Mouse (Mus musculus): ENCODE measurements at regions not wholly inside any gene's neighbourhood (a gene's known extent, or its start where the extent isn't known, plus 50 kb on each side); places are given as distances from the start of the nearest gene placed in this dataset.

DNA sequence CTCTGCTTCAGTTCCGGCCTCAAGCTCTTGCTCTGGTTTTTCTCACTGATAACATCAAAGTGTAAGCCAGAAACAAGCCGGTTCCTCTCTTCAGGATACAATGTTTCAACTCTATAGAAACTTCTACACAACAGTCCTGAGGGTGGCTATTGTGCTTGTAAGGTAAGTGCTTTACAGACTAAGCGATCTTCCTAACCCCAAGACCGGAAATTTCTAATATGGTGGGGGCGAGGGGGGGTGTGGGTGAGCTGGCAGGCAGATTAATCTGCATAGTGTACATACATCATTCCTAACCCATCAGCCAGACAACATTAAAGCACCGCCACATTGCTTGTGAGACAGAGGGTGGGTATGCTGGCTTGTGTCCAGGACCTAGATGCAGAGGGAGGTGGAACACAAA is 200.8 kb downstream of the Uaca start:
- DNase-seq (ENCODE audit: low spot score in 2 of 2) = no peak

DNA sequence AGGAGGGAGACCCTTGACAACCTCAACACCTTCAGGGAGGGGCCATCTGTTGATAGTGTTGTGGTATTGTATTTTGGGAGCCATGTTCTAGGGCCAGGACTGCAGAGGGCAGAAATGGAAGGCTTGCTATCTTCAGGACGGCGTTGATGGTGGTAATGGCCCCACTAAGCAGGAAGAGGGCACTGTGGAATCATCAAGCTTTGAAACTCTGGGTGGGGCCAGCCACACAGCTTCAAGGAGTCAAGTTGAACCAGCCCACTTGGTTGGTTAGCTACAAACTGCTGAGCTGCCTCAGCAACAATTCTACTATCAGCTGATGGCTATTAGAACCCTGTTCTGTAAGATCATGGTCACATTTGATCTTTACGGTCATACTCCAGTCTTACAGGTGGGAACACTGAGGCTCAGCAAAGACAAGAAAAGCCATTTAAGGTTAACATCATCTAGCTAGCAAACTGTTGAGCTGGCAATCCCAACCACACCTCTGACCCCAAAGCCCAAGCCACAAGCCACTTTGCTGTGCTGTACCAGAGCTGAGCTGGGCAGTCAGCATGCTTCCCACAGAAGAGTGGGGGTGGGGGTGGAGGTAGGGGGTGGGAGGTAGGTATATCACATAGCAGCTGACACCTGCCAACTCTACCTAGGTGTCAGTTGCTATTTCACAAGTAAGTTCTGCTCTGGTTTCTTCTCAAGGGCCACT is 203.9 kb downstream of the Uaca start:
- peak in 1 of 2 experiments; percentile 17 for DNase-seq (ENCODE audit: low spot score in 2 of 2)

DNA sequence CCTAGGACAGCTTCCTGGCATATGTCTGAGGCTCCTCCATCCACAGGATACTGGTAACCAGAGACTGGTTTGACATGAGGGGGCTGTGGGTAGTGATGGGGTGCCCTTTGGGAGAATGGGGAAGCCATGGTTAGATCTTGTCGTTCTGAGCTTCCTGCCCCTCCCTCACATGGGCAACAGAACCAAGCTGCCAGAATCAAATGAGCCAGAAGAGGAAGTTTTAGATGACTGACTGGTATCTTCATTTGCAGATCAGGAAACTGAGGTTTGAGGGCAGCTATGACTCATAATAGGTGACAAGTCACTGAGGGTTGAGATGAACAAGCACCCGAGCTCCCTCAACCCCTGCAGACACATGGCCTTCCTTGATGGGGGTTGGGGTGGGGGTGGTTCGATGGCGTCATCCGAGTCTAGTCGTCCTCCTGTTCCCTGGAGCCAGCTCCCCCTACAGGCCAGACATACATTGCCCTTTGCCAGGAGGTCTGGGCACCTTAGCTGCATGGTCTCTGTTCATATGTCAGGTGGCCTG is 204.7 kb downstream of the Uaca start:
- DNase-seq (ENCODE audit: low spot score in 2 of 2) = no peak

DNA sequence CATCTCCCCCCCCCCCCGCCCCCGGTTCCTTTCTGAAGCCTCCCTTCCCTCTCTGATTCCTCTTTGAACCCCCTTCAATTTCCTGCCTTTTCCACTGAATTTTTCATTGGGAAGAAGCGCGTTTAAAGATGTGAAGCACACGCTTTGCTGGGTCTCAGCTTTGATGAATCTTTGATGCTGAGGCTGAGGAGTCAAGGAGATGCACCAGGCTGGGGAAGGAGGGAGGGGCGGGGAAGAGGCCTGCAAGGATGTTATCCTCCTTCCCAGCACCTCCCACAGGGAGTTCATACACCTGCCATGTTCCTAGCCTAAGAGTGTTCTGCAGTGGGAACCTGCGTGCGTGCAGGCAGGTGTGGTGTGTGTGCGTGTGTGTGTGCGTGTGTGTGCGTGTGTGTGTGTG is 205.9 kb downstream of the Uaca start:
- no peak for DNase-seq (ENCODE audit: low spot score in 2 of 2)

DNA sequence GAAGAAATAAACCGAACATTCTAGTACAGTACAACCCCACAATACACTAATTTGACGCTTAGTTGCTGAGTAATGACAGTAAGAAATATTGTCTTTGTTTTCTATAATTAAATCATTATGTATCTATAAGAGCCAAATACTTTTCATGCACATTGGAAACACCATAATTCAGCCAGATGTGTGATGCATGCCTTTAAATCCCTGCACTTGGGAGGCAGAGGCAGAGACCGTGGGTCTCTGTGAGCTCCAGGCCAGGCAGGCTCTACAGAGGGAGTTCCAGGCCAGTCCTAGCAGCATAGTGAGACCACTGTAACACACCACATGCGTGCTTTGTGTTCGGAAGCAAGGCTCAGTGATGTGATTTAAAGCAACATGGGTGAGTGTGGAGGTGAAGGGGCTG is 208.2 kb downstream of the Uaca start:
- no peak for DNase-seq (ENCODE audit: low spot score in 2 of 2)

DNA sequence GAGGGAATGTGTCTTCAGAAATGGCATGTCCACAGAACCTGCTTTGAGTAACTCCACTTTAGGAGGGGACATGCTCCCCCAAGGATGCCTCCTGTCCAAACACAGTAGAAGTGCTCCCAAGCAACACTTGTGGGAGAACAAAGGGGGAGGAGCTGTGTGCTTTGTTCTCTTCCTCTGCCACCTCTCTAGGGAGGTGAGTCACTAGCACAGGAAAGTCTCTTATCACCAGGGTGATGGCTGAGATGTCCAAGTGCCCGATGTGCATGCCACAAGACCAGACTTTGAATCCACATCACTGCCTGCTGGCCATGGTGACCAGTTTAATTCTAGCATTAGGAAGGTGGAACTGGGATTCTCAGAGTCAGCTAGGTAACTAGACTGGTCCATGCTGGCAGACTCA is 214.1 kb downstream of the Uaca start:
- no peak for DNase-seq (ENCODE audit: low spot score in 2 of 2)

DNA sequence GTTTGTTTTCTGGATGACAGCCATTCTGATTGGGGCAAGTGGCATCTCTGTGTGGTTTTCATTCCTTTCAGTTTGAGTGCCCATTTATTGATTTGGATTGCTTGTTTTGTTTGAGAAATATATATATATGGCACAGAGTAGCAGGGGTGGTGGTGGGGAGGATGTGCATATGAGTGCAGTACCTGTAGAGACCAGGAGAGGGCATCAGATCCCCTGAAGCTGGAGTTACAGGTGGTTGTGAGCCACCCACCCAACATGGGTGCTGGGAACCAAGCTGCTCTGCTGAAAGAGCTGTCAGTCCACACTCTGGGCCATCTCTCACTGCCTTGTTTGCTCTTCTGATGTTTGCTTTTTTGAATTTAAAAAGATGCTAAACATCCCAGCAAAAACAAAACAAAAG is 216.7 kb downstream of the Uaca start:
- no peak for DNase-seq (ENCODE audit: low spot score in 2 of 2)

DNA sequence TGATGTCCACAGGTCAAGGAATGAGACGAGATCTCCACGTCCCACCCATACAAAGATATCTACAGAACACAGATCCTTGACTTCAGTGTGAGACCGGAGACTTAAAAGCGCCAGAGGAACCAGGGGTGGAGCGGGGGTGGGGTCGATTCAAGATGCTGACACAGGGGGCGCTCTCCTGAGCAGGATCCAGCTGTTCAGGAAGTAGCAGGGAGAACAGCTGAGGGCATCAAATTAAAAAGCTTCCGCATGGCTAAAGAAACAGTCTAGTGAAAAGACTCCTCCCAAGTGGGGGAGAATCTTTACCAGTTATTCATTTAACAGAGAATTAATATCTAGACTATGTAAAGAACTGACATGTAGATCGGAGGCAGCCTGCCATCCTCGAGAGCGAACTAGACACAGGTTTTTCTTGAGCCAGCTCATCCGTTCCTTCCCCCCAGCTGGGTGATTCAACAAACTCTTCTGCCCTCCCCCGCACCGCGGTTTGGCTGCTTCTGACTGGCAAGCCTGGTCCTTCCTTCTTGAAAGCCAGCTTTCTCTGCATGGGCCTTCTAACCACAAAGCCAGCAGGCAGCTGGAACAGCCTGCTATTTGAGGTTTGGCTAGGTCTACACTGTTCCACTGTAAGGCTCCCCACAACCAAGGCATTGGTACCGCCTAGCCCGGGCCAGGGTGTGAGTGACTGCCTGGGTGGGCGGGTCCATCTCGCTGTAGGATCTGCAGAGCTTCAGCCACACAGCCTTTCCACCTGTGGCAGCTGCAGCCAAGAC is 218.6 kb downstream of the Uaca start:
- DNase-seq (ENCODE audit: low spot score in 2 of 2) = peak; percentile 68 to 71

DNA sequence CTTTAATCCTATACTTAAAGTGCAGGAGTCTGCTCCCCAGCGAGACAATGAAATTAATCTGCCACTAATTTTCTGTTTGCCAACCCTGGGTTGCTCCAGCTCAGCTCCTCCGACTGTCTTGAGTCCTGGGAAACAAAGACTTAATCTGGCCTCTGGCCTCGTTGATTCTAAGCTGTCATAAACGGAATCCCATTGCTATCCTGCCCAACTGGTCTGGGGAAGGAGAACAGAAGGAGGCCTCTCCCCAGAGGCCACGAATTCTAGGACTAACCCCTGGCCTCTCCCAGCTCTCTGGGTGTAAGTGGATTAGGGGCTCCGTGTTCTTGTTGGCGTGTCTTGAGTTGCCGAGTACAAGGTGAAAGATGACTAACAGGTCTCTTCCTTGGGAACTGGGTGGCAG is 219.8 kb downstream of the Uaca start:
- DNase-seq (ENCODE audit: low spot score in 2 of 2) = no peak

DNA sequence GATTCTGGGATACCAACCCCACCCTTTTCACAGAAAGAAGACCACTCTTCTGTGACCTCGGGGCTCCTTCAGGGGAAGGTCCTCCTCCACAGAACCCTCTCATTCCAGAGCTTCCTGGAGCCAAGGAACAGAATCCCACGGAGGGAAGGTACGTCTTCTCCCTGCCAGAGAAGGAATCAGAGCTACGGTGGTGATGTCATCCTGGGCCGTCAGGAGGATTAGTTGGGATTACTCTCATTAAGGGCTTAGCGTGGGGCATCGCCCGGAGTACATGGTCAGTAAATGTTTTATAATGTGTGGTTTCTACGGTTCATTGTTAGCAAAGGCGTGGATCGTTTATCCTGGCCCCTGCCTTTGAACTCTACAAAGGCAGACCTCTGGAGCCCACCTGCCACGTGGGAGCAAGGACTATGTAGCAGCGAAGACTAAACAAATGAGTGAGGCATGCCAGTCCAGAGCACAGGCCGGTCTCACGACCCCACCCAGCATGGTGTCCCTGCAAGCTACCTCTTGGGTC is 221.1 kb downstream of the Uaca start:
- no peak for DNase-seq (ENCODE audit: low spot score in 2 of 2)

DNA sequence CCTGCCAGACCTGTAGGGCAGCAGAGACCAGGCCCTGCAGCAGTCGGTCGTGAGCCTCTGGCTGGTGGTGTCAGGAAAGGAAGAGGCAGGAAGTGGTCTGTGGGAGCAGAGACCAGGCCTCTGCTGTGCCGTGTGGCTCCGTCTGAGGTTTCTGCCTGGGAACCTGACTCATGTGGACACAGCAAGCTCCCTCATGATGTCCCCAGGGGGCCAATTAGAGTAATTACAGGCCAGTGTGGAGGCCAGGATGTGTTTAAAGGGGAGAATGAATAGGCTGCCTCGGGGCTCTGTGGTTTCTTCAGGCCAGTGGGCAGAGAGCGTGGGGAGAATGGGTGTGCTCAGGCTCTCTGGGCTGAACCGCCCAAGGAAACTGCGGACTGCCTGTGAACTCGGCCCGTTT is 222.3 kb downstream of the Uaca start:
- no peak for DNase-seq (ENCODE audit: low spot score in 2 of 2)

DNA sequence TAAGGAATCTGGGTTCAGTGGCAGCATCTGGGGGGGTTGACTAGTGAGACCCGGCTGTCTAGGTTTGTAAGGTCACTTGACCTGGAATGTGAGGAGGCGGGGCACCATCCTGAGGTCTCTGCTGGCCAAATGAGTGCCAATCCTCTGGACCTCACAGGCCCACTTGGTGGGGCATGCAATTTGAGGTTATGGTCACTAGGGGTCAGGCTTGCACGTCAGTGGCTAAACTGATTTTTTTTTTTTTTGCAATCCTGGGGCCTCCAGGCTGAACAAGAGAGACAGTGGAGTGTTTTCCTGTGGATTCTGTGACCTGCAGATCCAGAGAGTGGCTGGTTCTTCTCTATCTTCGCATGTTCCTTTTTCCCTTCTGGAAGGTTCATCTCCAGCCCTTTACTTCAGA is 225.6 kb downstream of the Uaca start:
- DNase-seq (ENCODE audit: low spot score in 2 of 2) = no peak

DNA sequence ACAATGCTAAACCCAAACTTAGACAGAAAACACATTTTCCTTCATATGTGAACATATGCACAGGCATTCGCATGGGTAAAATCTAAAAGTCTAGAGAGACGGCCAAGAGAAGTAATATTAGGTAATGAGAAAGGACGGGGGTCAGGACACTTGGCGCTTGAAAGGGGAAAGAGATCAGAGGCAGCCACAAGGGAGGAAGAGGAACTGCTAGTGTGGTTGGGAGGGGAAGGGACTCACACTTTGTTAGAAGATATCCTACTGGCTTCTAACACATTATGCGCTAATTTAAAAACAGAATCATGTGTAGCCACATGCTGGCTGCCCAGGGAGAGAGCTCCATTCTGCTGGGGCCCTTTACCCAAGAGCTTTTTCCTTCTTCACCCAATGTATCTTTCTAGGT is 227.5 kb downstream of the Uaca start:
- no peak for DNase-seq (ENCODE audit: low spot score in 2 of 2)

DNA sequence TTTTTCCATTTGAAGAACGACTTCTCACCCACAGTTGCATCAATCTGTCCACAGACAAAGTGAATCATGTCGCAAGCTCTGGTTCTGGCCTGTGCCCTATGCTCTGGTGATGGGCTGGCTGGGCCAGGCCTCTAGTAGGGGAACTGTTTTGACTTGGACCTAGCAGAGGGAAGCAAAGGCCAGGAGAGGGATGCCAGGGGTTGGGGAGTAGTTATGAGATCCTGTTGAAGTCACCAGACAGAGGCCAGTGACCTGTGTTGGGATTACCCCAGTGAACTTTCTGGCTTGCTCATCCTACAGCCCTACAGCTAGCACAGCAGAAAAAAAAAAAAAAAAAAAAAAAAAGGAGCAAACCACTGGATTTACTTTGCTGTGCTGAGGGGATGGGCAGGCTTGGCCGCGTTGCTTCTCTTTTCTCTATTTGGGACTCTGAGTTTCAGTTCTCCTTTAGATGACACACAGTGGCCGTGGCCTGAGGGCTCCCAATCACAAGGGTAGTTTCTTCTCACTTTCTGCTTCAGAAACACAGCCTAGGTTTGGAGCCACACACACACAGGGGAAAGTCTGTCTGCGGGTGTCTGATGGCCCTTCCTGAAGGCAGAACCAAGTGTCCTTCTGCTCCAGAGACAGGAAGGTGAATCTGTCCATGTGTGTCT is 228.2 kb downstream of the Uaca start:
- no peak for DNase-seq (ENCODE audit: low spot score in 2 of 2)

DNA sequence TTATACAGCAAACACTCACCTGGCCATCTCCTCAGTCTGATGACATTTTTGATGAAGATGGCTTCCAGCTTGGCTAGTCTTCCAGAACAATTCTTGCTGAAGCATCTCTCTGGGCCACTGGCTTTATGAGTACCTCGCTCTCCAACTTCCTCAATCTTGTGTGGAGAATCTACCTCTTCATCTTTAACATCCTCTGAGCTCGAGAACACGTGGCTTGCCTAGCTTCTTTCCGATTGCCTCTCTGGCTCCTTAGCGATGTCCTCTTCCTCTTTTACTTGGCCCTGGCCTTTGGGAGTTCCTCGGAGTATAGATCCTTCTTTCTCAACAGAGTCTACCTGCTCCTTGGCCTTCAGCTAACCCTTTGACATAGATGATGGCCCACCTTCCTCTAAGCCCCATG is 231.0 kb downstream of the Uaca start:
- DNase-seq (ENCODE audit: low spot score in 2 of 2) = no peak

DNA sequence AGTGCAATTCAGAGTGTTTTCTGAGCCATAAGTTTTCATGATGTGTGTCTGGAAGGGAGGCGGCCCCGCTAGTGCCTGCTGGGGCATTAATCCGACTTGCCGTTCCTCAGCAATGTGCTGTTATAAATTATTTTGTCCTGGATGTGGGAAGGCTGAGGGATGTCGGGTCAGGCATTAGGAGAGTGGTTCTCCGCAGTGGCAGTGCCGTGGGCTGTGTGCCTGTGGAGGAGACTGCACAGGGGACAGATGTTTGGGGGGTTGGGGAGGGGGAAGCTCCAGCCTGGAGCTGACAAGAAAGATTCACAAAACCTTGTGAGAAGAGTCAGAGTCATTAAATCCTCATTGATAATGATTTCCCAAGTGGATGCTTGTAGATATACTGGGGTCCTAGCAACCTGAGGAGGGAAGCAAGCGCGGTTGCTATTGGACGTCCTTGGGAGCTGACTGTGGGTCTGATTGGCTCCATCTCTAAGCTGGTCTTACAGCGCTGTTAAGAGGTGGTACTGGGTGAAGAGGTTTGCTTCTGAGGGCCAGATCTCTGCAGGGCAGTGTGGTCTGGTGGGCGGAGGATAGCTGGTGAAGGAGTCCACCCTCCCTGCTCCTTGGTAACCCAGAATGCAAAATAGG is 234.5 kb downstream of the Uaca start:
- no peak for DNase-seq (ENCODE audit: low spot score in 2 of 2)

DNA sequence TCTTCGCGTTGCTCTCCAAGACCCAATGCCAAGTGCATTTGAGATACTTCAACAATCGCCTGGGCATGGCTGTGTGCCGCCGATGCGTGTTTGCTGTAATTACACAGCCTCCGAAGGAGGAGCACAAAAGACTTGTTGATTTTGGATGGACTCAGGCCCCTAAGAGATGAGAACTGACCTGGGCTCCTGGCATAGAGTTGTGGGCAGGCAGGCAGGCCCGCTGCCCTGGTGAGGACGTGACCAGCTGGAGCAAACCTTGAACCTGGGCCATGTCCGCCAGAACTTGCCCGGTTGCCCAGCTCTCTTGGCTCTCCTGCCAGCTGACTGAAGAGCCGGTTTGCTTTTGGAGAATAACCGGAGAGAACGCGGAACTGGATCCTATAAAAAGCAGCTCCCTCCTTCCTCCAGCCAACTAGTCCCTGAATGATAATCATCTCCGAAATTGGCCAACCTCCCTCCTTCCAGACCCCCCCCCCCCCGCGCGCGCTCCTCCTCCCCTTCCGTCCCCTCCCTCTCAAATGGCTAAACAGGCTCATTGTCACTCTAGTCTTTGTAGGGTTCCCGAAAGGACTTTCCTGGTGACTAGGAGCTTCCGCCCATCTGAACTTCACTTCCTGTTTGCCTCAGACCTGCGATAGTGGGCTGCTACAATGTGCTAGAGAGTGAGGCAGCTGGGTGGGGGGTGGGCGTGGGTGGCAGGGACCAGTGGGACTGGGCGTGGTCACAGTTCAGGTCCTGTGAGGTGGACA is 237.5 kb downstream of the Uaca start:
- DNase-seq (ENCODE audit: low spot score in 2 of 2) = no peak

DNA sequence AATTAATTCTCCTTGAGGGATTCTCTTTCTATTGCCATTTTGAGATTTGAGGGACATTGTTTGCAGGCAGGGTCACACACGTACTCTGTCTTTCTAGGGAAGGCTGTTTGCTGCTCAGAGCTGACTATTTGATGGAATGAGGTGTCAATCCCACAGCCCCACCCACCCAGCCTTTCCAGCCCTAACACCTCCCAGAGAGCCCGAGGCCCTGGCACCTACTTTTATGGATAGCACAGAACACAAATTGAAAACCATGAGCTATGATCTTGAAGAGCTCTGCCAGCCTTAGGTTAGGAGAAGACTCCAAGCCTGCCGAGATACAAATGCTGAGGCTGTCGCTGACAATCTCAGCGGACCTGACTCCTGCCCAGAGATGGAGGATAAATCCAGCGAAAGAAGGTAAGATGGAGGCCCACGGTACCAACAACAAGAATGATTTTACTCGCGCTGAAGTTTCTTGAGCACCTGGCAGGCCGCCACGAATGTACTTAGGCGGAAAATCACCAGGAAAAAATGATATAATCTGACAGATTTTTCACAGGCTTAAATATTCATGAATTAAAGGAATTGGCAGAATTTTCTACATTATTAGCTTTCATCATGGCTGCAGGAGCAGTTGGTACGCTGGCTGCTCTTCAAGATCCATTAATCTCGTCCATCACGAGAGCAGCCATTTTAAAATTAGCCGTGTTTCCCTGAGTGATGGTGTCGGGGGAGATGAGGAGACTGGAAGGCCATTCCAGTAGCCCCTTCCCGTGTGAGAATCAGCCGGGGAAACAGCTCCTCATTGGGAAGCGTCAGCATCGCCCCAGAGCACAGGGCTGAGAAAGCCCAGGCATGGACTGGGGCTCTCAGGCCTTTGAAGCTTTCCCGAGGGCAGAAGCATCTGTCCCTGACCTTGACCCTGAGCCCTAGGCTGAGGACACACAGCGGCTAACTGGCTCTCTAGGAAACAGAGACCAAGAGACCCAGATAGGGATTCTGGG is 238.4 kb downstream of the Uaca start:
- DNase-seq (ENCODE audit: low spot score in 2 of 2) = no peak

DNA sequence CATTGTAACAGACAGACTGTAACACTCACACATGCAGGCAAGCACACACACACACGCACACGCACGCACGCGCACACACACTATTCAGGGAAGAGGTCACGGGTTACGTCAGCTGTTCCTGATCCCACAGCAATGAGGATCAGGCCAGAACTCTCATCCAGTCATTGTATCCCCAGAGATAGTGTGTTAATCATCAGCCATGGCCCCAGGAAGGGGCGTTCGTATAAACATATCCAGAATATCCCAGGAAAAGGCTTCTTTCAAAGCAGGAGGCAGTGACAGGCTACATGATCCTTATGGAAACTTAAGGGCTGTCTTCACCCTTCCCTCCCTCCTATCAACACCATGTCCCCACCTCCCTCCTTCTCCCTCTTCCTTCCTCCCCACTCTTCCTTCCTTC is 239.3 kb downstream of the Uaca start:
- DNase-seq (ENCODE audit: low spot score in 2 of 2) = no peak

DNA sequence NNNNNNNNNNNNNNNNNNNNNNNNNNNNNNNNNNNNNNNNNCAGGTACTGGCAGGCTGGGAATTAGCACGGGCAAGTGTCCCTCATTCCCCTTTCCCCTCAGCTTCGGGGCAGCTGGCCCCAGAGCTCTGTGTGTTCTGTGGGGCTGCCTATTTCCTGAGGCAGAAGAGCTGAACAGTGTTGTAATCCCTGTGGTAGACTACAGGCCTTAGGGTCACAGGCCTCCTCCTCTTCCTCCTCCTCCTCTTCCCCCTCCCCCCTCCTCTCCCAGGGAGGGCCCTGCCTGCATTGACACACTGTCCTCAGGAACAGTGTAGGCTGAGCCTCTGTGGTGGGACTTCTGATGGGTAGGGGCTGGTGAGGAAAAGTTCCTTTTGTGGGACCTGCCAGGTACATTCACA is 247.7 kb downstream of the Uaca start:
- no peak for DNase-seq (ENCODE audit: low spot score in 2 of 2)

Measured in frontal cortex, postnatal 25 days (tissue).